Mouse (Mus musculus) T-helper 17 cell (primary cell): ENCODE measurements around the gene Fmod.

Experiments
- in situ Hi-C, 2 experiments: fragments of 300-600 bp; cut with MboI, MseI; formaldehyde crosslinking; loops; 1 replicate in 1 of 2; 2 replicates in 1 of 2; pipeline ENCODE4 v1.15.1; 2025; ENCODE audit warnings: high pct_unique_total_duplicates in 2 of 2

Fmod gene

DNA sequence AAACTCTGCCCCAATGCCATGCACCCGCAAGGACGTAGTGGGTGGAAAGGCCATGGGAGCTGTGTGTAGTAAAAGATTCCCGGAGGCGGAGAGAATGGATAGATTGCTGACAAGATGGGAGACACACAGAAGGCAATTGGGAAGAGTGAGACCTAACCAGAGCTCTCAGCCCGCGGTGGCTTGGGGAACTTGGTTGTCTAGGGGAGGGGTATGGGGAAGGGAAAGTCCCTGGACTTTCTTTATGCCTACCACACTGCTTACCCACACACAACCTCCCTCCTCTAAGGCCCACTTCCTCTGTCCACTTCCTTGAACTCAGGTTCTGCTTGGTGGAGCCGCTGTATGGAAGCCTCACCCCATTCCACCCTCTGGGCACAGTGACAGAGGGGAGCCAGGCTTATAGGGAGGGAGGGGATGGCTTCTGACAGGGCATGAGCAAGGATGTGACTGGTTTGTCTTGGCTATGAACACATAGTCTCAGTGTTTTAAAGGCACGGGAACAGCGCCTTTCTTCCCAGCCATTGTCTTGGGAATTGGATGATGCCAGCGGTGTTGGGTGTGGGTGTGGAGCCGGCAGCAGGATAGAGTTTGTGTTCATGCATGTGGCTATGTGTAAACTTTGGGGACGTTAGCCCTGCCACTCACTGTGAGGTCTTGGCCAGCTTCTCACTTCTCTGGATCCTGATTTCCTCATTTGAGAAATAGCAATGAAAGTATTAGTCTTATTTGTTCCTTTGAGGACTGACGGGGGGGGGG is 56.9 kb downstream of the Fmod start:
- in situ Hi-C loops: no loop called here

DNA sequence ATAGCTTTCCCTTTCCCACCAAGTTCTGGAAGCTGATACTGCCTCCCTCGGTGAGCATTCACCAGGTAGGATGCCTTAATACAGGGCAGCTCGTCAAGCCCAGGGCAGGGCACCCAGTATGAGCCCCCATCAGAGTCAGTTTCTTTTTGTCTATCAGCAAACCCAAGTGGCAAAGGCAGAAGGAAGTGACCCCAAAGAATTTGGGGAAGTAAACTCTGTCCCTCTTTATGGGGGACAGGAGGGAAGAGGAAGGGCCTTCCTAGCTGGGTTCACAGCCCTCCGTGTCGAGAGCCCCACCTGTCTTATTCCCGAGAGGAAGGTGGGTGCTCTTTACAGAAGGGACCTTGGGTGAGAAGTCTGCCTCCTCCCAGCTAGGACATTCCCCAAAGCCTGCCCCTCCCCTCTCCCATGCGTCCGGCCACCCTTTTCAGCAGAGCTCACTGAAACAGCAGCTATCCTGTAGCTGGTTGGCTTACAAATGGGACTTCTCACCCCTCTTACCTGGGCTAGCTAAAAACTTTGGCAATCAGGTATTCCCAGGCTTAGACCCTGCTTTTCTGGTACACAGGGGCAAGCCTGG is 58.1 kb downstream of the Fmod start:
- in situ Hi-C loops: no loop called here

DNA sequence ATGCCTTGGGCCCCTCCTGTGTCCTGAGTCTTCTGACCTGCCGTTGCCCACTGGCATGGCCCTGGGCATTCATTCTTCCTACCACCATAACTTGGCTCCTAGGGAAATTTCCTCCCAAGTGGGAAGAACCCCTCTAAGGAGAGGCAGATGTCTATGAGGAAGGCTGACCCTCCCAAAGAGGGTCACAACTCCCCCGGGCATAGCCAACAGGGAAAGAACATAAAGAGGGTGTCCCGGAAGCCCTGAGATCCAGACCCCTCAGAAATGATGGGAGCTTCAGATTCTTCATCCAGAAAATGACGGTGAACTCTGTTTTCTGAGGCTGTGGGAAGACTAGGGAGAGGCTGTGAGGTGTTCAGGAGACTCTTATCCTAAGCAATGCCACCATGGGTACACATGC is 58.7 kb downstream of the Fmod start:
- in situ Hi-C loops: no loop called here

DNA sequence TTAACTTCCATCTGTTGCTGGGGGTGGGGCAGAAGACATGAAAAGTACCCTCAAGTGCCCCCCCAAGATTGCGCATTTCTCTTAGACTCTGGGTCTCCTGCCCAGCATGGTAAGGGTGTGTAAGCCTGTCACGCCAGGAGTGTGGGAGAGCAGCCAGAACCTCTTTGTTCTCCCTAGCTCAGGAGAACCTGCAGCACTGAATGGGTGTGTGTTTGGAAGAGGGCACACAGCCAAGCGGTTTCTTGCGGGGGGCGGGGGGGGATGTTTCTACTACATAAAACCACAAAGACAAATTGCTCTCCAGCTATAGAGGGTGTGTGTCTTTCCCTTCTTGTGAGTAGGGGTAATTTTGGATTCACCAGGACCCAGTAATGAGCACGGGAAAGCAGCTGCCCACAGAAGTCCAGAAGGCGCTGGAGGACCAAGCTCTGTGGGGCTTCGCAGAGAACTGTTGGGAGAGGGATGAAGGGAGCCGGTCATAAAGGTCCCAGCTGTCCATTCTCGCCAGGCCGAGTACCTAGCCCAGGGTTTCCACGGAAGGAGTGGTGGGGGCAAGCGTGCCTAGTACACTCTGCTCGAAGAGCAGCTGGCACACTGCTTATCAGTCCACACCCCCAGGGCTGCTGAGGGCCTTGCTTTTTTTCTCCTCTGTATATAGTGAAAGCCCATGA is 59.3 kb downstream of the Fmod start:
- in situ Hi-C loops: no loop called here

DNA sequence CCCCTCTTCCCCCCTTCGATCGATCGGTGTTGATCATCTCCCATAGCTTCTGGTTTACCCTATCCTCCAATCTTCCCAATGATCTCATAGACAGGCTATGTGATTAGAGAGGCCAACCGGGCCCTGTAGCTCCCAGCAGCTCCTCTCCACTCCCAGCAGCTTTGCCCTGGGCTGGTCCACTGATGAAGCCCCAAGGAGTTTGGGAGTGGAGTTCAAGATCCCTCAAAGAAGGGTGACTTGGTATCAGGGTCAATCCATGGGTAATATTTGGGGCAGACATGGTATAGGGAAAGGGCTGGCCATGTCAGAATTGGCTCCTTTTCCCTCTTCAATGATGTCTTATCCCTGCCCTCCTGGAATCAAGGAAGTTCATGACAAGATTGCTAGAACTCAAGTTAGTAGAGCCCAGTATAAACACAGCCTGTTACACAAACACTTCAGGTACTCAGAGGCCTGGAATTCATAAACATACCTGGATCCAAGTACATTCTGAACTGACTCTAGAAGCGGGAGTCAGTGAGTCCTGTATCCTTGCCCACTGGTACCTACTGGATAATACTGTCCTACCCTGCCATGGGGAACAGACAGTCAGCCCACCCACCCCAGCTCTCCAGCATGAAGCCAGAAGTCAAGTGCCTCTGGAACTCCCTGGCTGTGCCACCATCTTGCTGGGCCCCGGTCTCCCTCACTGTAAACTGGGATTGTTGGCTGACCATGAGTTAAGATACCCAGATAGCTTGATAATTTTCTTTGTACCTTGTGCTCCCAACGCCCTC is 60.2 kb downstream of the Fmod start:
- in situ Hi-C loops: no loop called here
